10 mouse cellular contexts compared by ENCODE assay signal in genomic region chr1:71844938-71845685, GRCm38 (mm10).
DNase-seq lines count a peak whose midpoint lies in the region; ATAC-seq lines count a peak whose summit lies in the region.
"Had no signal": no experiment of that assay in that cellular context is flagged by ENCODE, and none has a peak within 500 bp of the region (broad histone marks: within the 10 kb centered on the region; RNA-seq: fewer than 3 reads in every experiment).

No protein-coding gene starts in this region.

- H3K4me2 ChIP-seq in lung, embryonic 16.5 days (ENCODE audit: low read depth, low read length), result peak overlapping the region; percentile 36; the same call in 1 of the 2 replicates
- peak overlapping the region; percentile 59 for H3K4me2 ChIP-seq in heart, embryonic 16.5 days (ENCODE audit: low read depth, low read length)
- no peak overlapping the region for H3K4me2 ChIP-seq in forebrain, embryonic 14.5 days (ENCODE audit: low read length)

- H3K4me3 ChIP-seq in lung, embryonic 16.5 days (ENCODE audit: low read length), result 0 out of 2 replicates have a peak overlapping the region, but pooled peaks have one; percentile 7
- H3K4me3 ChIP-seq in heart, embryonic 16.5 days (ENCODE audit: low read length), result peak overlapping the region; percentile 33; the same call in 1 of the 2 replicates
- H3K4me3 ChIP-seq in forebrain, embryonic 14.5 days (ENCODE audit: low read depth, low read length), result no peak overlapping the region

- no peaks in the 10 kb centered on the region for H3K36me3 ChIP-seq in lung, embryonic 16.5 days (ENCODE audit: control insufficient read depth, insufficient read depth, low read length)
- H3K36me3 ChIP-seq in heart, embryonic 16.5 days (ENCODE audit: control insufficient read depth, insufficient read depth), result no peaks in the 10 kb centered on the region
- no peaks in the 10 kb centered on the region for H3K36me3 ChIP-seq in forebrain, embryonic 14.5 days (ENCODE audit: control insufficient read depth, insufficient read depth, low read length)
- H3K36me3 ChIP-seq: G1E had no signal

- WGBS in lung, embryonic 16.5 days, result 39% methylated on average over 16 of the region's 16 CpGs
- WGBS in heart, embryonic 16.5 days, result 27% methylated on average over 16 of the region's 16 CpGs
- 81% methylated on average over 16 of the region's 16 CpGs for WGBS in forebrain, embryonic 14.5 days

- DNase-seq in lung, postnatal 25 days (ENCODE audit: low spot score), result no peak
- DNase-seq in left cerebral cortex, postnatal 36 days (ENCODE audit: low spot score in 2 of 2), result peak; percentile 37 to 38
- DNase-seq in urinary bladder, postnatal 25 days (ENCODE audit: low spot score), result peak; percentile 8
- no peak for DNase-seq in forebrain, embryonic 14.5 days (ENCODE audit: low spot score)

- 0 out of 2 replicates have a peak, but pooled peaks cover 2% of the 10 kb centered on the region for H3K9me3 ChIP-seq in lung, embryonic 16.5 days (ENCODE audit: control insufficient read depth, low read length)
- H3K9me3 ChIP-seq in heart, embryonic 16.5 days (replicated peaks; ENCODE audit: control insufficient read depth, low read length), result no peaks in the 10 kb centered on the region
- no peaks in the 10 kb centered on the region for H3K9me3 ChIP-seq in forebrain, embryonic 14.5 days (replicated peaks; ENCODE audit: control insufficient read depth, low read length)
- H3K9me3 ChIP-seq: G1E had no signal

- peak overlapping the region; percentile 82 for H3K27ac ChIP-seq in lung, embryonic 16.5 days (ENCODE audit: low read length)
- peak overlapping the region; percentile 88 for H3K27ac ChIP-seq in heart, embryonic 16.5 days (ENCODE audit: low read length)
- no peak overlapping the region for H3K27ac ChIP-seq in forebrain, embryonic 14.5 days (ENCODE audit: low read depth, low read length)
- H3K27ac ChIP-seq: macrophage had no signal

- no peaks in the 10 kb centered on the region for H3K27me3 ChIP-seq in lung, embryonic 16.5 days (ENCODE audit: control insufficient read depth, insufficient read depth, low read depth, low read length)
- no peaks in the 10 kb centered on the region for H3K27me3 ChIP-seq in heart, embryonic 16.5 days (ENCODE audit: control insufficient read depth, insufficient read depth, low read length)
- H3K27me3 ChIP-seq in forebrain, embryonic 14.5 days (replicated peaks; ENCODE audit: control insufficient read depth, insufficient read depth, low read length), result no peaks in the 10 kb centered on the region

- peak; percentile 90 for ATAC-seq in lung, embryonic 16.5 days (ENCODE audit: low read depth)
- ATAC-seq in heart, embryonic 16.5 days (replicated peaks; ENCODE audit: extremely low read depth, insufficient read depth, low FRiP score), result peak; percentile 79
- no peak for ATAC-seq in CD4-positive, CD25-positive, alpha-beta regulatory T cell, adult 4 months
- no peak for ATAC-seq in forebrain, embryonic 14.5 days
- no peak for ATAC-seq in megakaryocyte, adult 5-6 weeks (ENCODE audit: poor library complexity, severe bottlenecking)

- intact Hi-C loops in left cerebral cortex, postnatal 36 days (cut with DNase I), result no loop called here

- peak overlapping the region; percentile 11; the same call in 1 of the 2 replicates for H3K9ac ChIP-seq in lung, embryonic 16.5 days (ENCODE audit: low read length)
- peak overlapping the region; percentile 58 for H3K9ac ChIP-seq in heart, embryonic 16.5 days (ENCODE audit: low read length)
- no peak overlapping the region for H3K9ac ChIP-seq in forebrain, embryonic 14.5 days (ENCODE audit: low read length)

- H3K4me1 ChIP-seq in lung, embryonic 16.5 days (replicated peaks; ENCODE audit: control insufficient read depth, insufficient read depth, low read length), result no peaks in the 10 kb centered on the region
- H3K4me1 ChIP-seq in heart, embryonic 16.5 days (ENCODE audit: control insufficient read depth, insufficient read depth, low read length), result peaks cover 10% of the 10 kb centered on the region
- H3K4me1 ChIP-seq in forebrain, embryonic 14.5 days (ENCODE audit: control insufficient read depth, insufficient read depth, low read length), result no peaks in the 10 kb centered on the region

Comparison
In these comparisons a context has a peak if more than half of its experiments do, and no peak if none do; other contexts are left out.
1. ATAC-seq: peak in lung, embryonic 16.5 days (single experiment) and heart, embryonic 16.5 days (single experiment); none in CD4-positive, CD25-positive, alpha-beta regulatory T cell, adult 4 months (single experiment), forebrain, embryonic 14.5 days (single experiment) and megakaryocyte, adult 5-6 weeks (single experiment).
2. DNase-seq: peak in left cerebral cortex, postnatal 36 days (2 of 2) and urinary bladder, postnatal 25 days (single experiment); none in lung, postnatal 25 days (single experiment) and forebrain, embryonic 14.5 days (single experiment).